Mouse (Mus musculus) layer of hippocampus, postnatal 25 days (tissue): ENCODE results near the gene Lclat1. TPM values are rescaled to one million over a fixed set of nuclear protein-coding genes. Genes with fewer than 3 reads are reported as not detected.
"Not testable (repeated sequence)": the region's sequence is repeated elsewhere in the genome, so short reads cannot be mapped to it uniquely, and the experiment has no call there.

Experiments used
- DNase-seq, 2 experiments: peaks; one replicate each; pipeline ENCODE4 v3.0.0; 2022; ENCODE audit warnings: mixed read lengths in 2 of 2, low spot score in 1 of 2; ENCODE audit errors: extremely low spot score in 1 of 2
- total RNA-seq, 2 experiments: library from RNA; stranded (reverse); gene quantifications; 2 replicates each; pipeline ENCODE4 v1.2.3; 2021

Gene Lclat1
- total RNA-seq, 2 experiments from 2014 or later: 29.9 to 33.2 TPM

DNA sequence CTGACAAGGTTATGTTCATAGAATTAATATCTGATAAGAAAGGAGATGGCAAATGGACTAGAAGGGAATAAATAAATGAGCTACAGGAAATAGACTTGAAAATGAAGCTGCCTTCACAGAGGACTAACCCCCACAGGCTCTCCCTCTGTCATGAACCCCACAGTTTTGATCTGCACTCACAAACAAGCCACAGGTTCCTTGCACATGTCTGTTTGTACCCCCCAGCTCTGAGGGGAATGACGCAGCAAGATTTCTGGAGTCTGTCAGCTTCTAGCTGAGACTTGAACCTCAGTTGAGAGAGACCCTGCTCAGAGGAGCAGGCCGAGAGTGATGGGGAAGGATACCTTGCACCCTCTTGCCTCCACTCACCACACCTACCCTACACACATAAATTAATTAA is 124.8 kb downstream of the Lclat1 start:
- no peak for DNase-seq

DNA sequence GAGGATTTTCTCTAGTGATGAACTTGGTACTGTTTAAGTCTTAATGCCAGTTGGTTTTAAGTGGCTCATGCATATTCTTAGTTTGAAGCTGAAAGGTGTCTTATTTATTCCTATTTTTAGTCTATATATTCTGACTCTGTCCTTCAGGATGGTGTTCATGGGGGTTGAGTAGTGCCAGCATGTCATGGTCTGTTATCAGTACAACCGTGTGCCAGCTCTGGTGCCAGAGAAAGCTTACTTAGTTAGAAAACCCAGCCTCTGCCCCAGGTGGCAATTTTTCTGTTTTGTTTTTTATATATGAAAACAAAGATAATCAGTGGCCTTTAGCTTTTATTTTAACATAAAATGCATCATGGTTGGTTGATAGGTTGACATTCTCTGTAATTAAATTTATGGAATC is 126.2 kb downstream of the Lclat1 start:
- DNase-seq: no peak

- DNase-seq: no peak
Observed at GRCm38 (mm10) chr17:73237178-73237853, 129.5 kb downstream of the Lclat1 start.

DNA sequence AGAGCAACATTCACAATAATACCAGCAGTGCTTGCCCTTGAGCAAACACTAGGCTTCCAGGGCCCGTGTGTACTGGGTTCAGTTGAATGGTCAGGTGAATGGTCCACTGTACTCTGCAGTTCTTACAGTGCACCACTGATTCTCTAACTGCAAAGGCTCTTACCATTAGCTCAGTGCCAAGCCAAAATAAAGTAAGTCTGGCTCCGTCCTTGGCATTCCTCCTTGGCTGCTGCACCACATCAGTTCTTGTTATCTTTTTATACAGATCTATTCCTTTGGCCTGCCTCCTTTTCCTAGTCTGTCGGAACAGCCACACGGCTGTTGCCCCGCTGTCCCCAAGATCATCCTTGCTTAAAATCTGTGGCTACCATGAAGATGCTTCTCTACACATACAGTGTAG is 130.7 kb downstream of the Lclat1 start:
- DNase-seq: no peak

- DNase-seq: no peak
Observed at GRCm38 (mm10) chr17:73241085-73241848, 133.5 kb downstream of the Lclat1 start.

- DNase-seq: no peak
Observed at GRCm38 (mm10) chr17:73243676-73244075, 135.9 kb downstream of the Lclat1 start.

- no peak for DNase-seq
Observed at GRCm38 (mm10) chr17:73244596-73244995, 136.8 kb downstream of the Lclat1 start.

GRCm38 (mm10) chr17:73245089-73245684 is 137.4 kb downstream of the Lclat1 start:
- no peak for DNase-seq

GRCm38 (mm10) chr17:73246036-73246435 is 138.3 kb downstream of the Lclat1 start:
- DNase-seq: no peak

DNA sequence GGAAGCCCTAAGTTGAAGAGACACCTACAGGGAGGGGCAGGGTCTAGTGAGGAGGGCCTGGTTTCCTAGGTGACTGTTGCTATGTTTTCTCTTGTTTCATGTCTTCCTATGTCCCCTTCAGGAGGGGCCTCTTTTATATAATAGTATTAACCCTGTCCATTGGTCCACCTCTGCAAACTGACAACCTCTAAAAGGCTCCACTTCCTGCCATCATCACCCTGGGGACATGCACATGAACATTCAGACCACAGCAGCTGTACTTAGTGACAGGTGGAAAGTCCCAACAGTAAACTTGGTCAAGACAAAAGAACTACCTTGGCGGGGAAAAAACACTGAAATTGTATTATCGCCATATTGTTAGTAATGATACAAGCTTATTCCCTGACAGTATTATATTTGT is 139.1 kb downstream of the Lclat1 start:
- no peak for DNase-seq

- no peak for DNase-seq
Observed at GRCm38 (mm10) chr17:73247758-73248157, 140.0 kb downstream of the Lclat1 start.

DNA sequence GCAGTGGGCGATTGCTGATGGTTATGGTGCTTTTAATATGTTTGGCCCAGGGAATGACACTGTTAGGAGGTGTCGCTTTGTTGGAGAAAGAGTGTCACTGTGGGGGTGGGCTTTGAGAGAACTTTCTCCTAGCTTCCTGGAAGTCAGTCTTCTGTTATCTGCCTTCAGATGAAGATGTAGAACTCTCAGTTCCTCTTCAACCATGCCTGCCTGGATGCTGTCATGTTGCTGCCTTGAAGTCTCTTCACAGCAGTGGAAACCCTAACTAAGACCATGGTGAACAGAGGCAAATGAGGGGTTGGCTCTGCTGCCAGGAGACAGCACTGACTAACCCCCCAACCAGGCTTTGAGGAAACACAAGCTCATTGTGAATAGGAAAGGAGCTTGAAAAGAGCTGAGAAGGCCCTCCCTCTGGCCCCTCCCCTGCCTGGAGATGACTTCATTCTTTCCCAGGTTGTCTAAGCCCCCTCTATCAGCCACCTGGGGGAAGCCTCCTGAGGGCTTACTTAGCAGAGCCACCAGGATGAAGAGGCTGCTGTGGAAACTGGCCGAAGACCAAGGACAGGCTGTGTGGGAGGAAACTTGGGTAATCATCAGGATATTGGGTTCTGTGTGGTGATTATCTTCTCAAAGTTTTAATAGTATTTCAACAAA is 142.8 kb downstream of the Lclat1 start:
- DNase-seq: no peak

GRCm38 (mm10) chr17:73251142-73251502 is 143.3 kb downstream of the Lclat1 start:
- DNase-seq: no peak

DNA sequence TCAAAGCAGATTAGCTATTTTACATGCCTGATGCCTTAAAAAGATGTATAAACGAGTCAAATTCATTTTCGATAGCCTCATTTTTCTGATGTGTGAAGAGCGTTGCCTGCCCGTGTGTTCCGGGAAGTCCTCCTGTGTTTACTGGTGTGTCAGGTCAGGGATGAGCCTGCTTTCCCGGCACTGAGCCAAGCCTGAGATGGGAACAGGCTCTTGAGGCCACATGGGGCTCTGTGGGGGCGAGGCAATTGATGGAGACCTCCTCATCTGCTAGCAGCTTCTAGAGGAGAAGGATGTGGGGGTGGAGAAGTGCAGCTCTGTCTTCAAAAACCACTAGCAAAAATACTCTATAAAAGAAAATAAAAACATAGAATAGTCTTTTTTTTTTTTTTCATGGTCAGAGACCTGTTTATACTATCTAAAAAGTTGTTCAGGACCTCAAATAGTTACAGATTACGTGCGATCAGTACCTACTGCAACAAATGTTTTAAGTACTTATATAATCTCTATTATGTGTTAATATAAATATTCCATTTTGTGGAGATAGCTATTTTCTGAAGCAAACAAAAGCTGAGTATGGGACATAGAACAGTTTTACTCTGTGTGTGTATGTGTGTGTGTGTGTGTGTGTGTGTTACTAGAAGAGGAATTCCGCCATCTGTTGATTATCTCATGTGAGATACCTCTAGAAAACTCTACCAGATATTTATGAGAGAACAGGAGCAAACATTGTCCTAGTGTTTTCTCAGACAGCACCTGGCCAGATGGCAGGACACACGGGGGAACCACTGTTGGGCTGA is 144.2 kb downstream of the Lclat1 start:
- no peak for DNase-seq

- DNase-seq: no peak
Observed at GRCm38 (mm10) chr17:73253291-73253969, 145.6 kb downstream of the Lclat1 start.

DNA sequence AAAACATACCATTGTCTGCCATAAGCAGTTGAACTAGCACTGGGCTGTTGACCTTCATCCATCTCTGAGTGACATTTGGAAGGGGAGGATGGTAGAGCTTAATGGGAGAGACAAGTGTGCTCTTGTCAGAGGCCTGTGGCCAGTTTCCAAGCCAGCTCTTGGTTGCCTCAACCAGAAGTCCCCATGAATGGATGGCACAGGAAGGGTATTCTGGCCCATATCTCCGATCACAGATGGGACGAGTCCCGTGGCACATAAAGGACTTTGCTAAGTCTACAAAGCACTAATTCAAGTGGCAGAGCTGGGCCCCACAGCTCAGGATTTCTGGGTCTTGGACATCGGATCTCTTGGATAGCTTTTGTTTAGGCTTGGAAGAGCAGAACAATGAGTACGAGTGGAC is 148.0 kb downstream of the Lclat1 start:
- DNase-seq: no peak

DNA sequence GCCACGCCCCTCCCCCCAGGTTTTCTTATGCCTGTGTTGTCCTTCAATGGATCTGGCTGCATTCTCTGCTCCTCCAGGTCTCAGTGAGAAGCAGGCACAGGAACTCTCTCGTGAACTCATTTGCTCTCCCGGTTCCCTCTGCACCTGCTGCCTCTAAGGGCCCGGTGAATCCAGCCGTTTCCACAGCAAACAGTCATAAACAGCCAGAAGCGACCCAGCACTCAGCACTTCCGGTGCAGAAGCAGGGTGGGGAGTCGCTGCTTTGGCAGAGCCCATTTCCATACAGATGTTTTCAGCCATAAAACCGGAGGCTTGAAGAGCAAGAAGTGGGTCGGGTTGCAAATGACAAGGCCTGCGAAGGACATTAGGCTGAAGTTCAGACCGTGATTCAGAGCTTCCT is 150.8 kb downstream of the Lclat1 start:
- DNase-seq: no peak

DNA sequence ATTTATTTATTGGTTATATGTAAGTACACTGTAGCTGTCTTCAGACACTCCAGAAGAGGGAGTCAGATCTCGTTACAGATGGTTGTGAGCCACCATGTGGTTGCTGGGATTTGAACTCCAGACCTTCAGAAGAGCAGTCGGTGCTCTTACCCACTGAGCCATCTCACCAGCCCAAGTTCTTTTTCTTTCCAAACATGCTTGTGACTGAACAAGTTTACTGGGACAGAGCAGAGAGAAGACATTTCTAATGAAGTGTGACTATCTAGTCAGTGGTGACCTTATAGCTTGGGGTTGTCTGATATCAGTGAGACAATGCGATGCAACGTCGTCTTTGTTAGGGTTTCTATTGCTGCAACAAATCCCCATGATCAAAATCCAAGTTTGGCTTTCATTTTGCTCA is 151.5 kb downstream of the Lclat1 start:
- DNase-seq: not testable (repeated sequence)

- DNase-seq: no peak
Observed at GRCm38 (mm10) chr17:73262558-73262957, 154.8 kb downstream of the Lclat1 start.

GRCm38 (mm10) chr17:73263077-73263501 is 155.3 kb downstream of the Lclat1 start:
- DNase-seq: peak in 1 of 2 experiments; percentile 50
